In the genomic region with DNA sequence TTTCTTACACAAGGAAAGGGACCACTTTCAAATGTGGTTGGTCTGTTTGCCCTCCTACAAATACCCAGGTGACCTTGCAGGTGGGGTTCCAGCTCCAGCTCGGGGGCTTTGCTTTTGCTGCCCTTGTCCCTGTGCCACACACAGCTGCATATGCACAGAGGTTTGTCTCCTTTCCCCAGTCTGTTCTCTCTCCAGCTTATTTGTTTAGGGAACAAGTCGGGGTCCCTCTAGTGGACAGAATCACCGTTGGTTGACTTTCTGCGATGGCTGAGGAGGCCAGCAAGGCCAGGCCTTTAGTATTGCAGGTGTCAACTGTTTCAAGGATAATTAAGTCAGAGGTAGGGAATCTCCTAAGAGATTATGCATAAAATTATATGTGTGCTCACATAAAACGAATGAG, we compare ENCODE assay signal across 8 mouse cellular contexts. TPM values are rescaled to one million over a fixed set of nuclear protein-coding genes. Genes with fewer than 3 reads are reported as not detected.
DNase-seq lines count a peak whose midpoint lies in the region; ATAC-seq and TF ChIP-seq lines count a peak whose summit lies in the region.

No protein-coding gene starts in this region.

- H3K9ac ChIP-seq in liver, embryonic 12.5 days: no peak overlapping the region

- peak; percentile 76 for DNase-seq in 3T3-L1 (ENCODE audit: low read depth, low spot score)
- DNase-seq in c-Kit-positive CD71-positive TER-119-negative erythroid progenitor cells, embryonic 14.5 days (ENCODE audit: low read depth): peak; percentile 44
- peak; percentile 64 to 73 for DNase-seq in kidney, adult 8-10 months
- DNase-seq in retina, embryonic 14.5 days (ENCODE audit: low spot score): peak; percentile 77
- DNase-seq in yolk sac, embryonic 10.5 days (ENCODE audit: low spot score): peak; percentile 50

- peak; percentile 82 for ATAC-seq in frontal cortex, adult (ENCODE audit: low TSS enrichment)
- 0 out of 2 replicates have a peak, but pooled peaks have one; percentile 10 for ATAC-seq in liver, embryonic 12.5 days

- H3K27ac ChIP-seq in liver, embryonic 12.5 days: no peak overlapping the region

- no peaks in the 10 kb centered on the region for H3K27me3 ChIP-seq in E14TG2a.4 (ENCODE audit: insufficient read depth, low read length)
- no peaks in the 10 kb centered on the region for H3K27me3 ChIP-seq in liver, embryonic 12.5 days (replicated peaks)

- H3K4me3 ChIP-seq in E14TG2a.4 (replicated peaks; ENCODE audit: low read length): no peak overlapping the region
- H3K4me3 ChIP-seq in liver, embryonic 12.5 days: no peak overlapping the region

- TF ChIP-seq CTCF in E14TG2a.4 (conservative IDR thresholded peaks at IDR 0.05; ENCODE audit: low read length): peak; percentile 60

- H3K9me3 ChIP-seq in E14TG2a.4 (ENCODE audit: low read length): no peaks in the 10 kb centered on the region
- H3K9me3 ChIP-seq in liver, embryonic 12.5 days (replicated peaks): no peaks in the 10 kb centered on the region

- peaks cover 11% of the 10 kb centered on the region for H3K36me3 ChIP-seq in E14TG2a.4 (ENCODE audit: insufficient read depth, low read length)
- H3K36me3 ChIP-seq in liver, embryonic 12.5 days: peaks cover 14% of the 10 kb centered on the region

- WGBS in liver, embryonic 12.5 days (ENCODE audit: insufficient replicate concordance): 13% methylated on average over 5 of the region's 5 CpGs

- H3K4me1 ChIP-seq in E14TG2a.4 (replicated peaks; ENCODE audit: low read depth, low read length): peaks cover 73% of the 10 kb centered on the region
- H3K4me1 ChIP-seq in liver, embryonic 12.5 days: no peaks in the 10 kb centered on the region

- no peak overlapping the region for H3K4me2 ChIP-seq in liver, embryonic 12.5 days

RNA-seq across cellular contexts. Expression of a gene that starts 56.5 kb away (rescaled TPM):
- 0.31 and 0.85 TPM in 2 replicates for polyA plus RNA-seq in liver, embryonic 12.5 days (2016; fragmentation: Nextera tagmentation; extraction: Ambion mirVana)
